Mouse (Mus musculus): Measurements from ENCODE around the gene Ttll4. TPM values are rescaled to one million over a fixed set of nuclear protein-coding genes. Genes with fewer than 3 reads are reported as not detected.

Gene Ttll4
- polyA plus RNA-seq, 3 experiments from 2014 or later: 8.1 to 15.9 (median 14.8) TPM

- ATAC-seq: no peak
Measured at GRCm38 (mm10) chr1:74712461-74713098, 51.0 kb downstream of the Ttll4 start.

- no peak for ATAC-seq
Measured at GRCm38 (mm10) chr1:74713099-74713858, 51.7 kb downstream of the Ttll4 start, which contains the start of gene Cyp27a1. Cyp27a1 (plus strand) TSS chr1:74713574.

GRCm38 (mm10) chr1:74713859-74714730, 52.5 kb downstream of the Ttll4 start:
- no peak for ATAC-seq

GRCm38 (mm10) chr1:74714967-74715366, 53.4 kb downstream of the Ttll4 start:
- ATAC-seq: no peak

- ATAC-seq: no peak
Measured at GRCm38 (mm10) chr1:74715468-74715867, 53.9 kb downstream of the Ttll4 start.

GRCm38 (mm10) chr1:74715886-74716285, 54.3 kb downstream of the Ttll4 start:
- no peak for ATAC-seq

GRCm38 (mm10) chr1:74718113-74718512, 56.6 kb downstream of the Ttll4 start:
- no peak for ATAC-seq

- no peak for ATAC-seq
Measured at GRCm38 (mm10) chr1:74719281-74719680, 57.7 kb downstream of the Ttll4 start.

- no peak for ATAC-seq
Measured at GRCm38 (mm10) chr1:74721657-74722056, 60.1 kb downstream of the Ttll4 start.

- no peak for ATAC-seq
Measured at GRCm38 (mm10) chr1:74723748-74724147, 62.2 kb downstream of the Ttll4 start.

GRCm38 (mm10) chr1:74726114-74726513, 64.6 kb downstream of the Ttll4 start:
- no peak for ATAC-seq

- ATAC-seq: no peak
Measured at GRCm38 (mm10) chr1:74726674-74727073, 65.1 kb downstream of the Ttll4 start.

GRCm38 (mm10) chr1:74728446-74728845, 66.9 kb downstream of the Ttll4 start:
- no peak for ATAC-seq

- ATAC-seq: no peak
Measured at GRCm38 (mm10) chr1:74736977-74737376, 75.4 kb downstream of the Ttll4 start.

GRCm38 (mm10) chr1:74737500-74737899, 76.0 kb downstream of the Ttll4 start:
- ATAC-seq: no peak

GRCm38 (mm10) chr1:74740846-74741245, 79.3 kb downstream of the Ttll4 start:
- no peak for ATAC-seq

- no peak for ATAC-seq
Measured at GRCm38 (mm10) chr1:74747335-74747734, 85.8 kb downstream of the Ttll4 start.

GRCm38 (mm10) chr1:74748643-74749271, 87.2 kb downstream of the Ttll4 start, which contains the start of gene Prkag3:
Prkag3 (minus strand) TSS chr1:74749221.
- ATAC-seq: no peak

GRCm38 (mm10) chr1:74749301-74749700, 87.8 kb downstream of the Ttll4 start:
- no peak for ATAC-seq

GRCm38 (mm10) chr1:74750683-74751082, 89.1 kb downstream of the Ttll4 start:
- no peak for ATAC-seq

GRCm38 (mm10) chr1:74752150-74752549, 90.6 kb downstream of the Ttll4 start:
- no peak for ATAC-seq

- no peak for ATAC-seq
Measured at GRCm38 (mm10) chr1:74752833-74753232, 91.3 kb downstream of the Ttll4 start.
